Comparison of ENCODE assay signal across 20 mouse cellular contexts in genomic region chrX:150636421-150636820, GRCm38 (mm10). TPM values are rescaled to one million over a fixed set of nuclear protein-coding genes. Genes with fewer than 3 reads are reported as not detected.
"Had no signal": no experiment of that assay in that cellular context is flagged by ENCODE, and none has a peak within 500 bp of the region (broad histone marks: within the 10 kb centered on the region; RNA-seq: fewer than 3 reads in every experiment).

No protein-coding gene starts in this region.

- H3K4me3 ChIP-seq: layer of hippocampus, adult 2 months; limb, embryonic 10.5 days; limb, embryonic 13.5 days; midbrain, embryonic 10.5 days; midbrain, embryonic 13.5 days; myocyte had no signal

- H3K9ac ChIP-seq: limb, embryonic 13.5 days; lung, embryonic 14.5 days; midbrain, embryonic 13.5 days had no signal

- DNase-seq: kidney, adult 18-20 months; kidney, adult 9 months; kidney, postnatal 14 days; layer of hippocampus, adult 9-11 months; lung, embryonic 14.5 days; lung, postnatal 14 days; lung, postnatal 4 days; thymus, adult 2 months; thymus, postnatal 25 days had no signal

- H3K36me3 ChIP-seq: limb, embryonic 10.5 days; limb, embryonic 13.5 days; midbrain, embryonic 10.5 days; midbrain, embryonic 13.5 days had no signal

- H3K27me3 ChIP-seq: limb, embryonic 13.5 days; midbrain, embryonic 13.5 days had no signal

- H3K9me3 ChIP-seq: limb, embryonic 10.5 days; limb, embryonic 13.5 days; midbrain, embryonic 10.5 days; midbrain, embryonic 13.5 days had no signal

- H3K27ac ChIP-seq: layer of hippocampus, adult 2 months; limb, embryonic 10.5 days; limb, embryonic 13.5 days; midbrain, embryonic 10.5 days; midbrain, embryonic 13.5 days had no signal

- H3K4me2 ChIP-seq: limb, embryonic 13.5 days; lung, embryonic 14.5 days; midbrain, embryonic 13.5 days had no signal

- H3K4me1 ChIP-seq: limb, embryonic 10.5 days; limb, embryonic 13.5 days; midbrain, embryonic 10.5 days; midbrain, embryonic 13.5 days had no signal

- ATAC-seq: inflammation-experienced regulatory T-cells, adult 6 months; intestine, embryonic 16.5 days; midbrain, embryonic 13.5 days; midbrain, embryonic 16.5 days had no signal

RNA-seq across cellular contexts. Expression of gene Tro, which starts 21.0 kb away (rescaled TPM):
- total RNA-seq: megakaryocyte, adult 5-6 weeks; monocyte, adult 5-6 weeks had no signal
